Mouse (Mus musculus): ENCODE data around the gene Wbp11. TPM values are rescaled to one million over a fixed set of nuclear protein-coding genes. Genes with fewer than 3 reads are reported as not detected.

The Wbp11 gene
- 31.3 and 32.2 TPM in 2 replicates for polyA plus RNA-seq (2012; rRNA removed)

- TF ChIP-seq POLR2A (IDR thresholded peaks at IDR 0.05; ENCODE audit: borderline replicate concordance, extremely low read depth, low read depth, low read length) (peak; percentile 78; the same call in 1 of the 2 replicates), CTCF (IDR thresholded peaks at IDR 0.05; ENCODE audit: insufficient read depth, low read length) (peak; percentile 25; the same call in 1 of the 2 replicates)
- Histone ChIP-seq H3K4me3 (replicated peaks; ENCODE audit: extremely low read depth, low read depth, low read length) (peak within 1 kb of the TSS; percentile 85), H3K4me1 (ENCODE audit: control insufficient read depth, insufficient read depth, low read length) (peaks cover 3% of the 10 kb centered on the region)
- DNase-seq = peak; percentile 94
- 1% methylated on average over 45 of the region's 45 CpGs for whole genome bisulfite sequencing
These were observed at the start of gene Wbp11 for GRCm38 (mm10) chr6:136827881-136828561. TSS of gene Wbp11 (minus strand) at chr6:136828233.

GRCm38 (mm10) chr6:136875670-136876069 is 47.6 kb upstream of the Wbp11 start, which contains the start of gene Mgp:
TSS of gene Mgp (minus strand) at chr6:136875823.
- H3K4me1 ChIP-seq (ENCODE audit: control insufficient read depth, insufficient read depth, low read length) = no peaks in the 10 kb centered on the region
- TF ChIP-seq POLR2A (IDR thresholded peaks at IDR 0.05; ENCODE audit: borderline replicate concordance, extremely low read depth, low read depth, low read length) (peak; percentile 98), CTCF (IDR thresholded peaks at IDR 0.05; ENCODE audit: insufficient read depth, low read length) (no peak)
- H3K4me3 ChIP-seq (replicated peaks; ENCODE audit: extremely low read depth, low read depth, low read length) = peak within 1 kb of the TSS; percentile 66
- peak; percentile 26 for DNase-seq
- WGBS = 25% methylated on average over 9 of the region's 9 CpGs

- Histone ChIP-seq H3K4me3 (replicated peaks; ENCODE audit: extremely low read depth, low read depth, low read length) (peak overlapping the region; percentile 66), H3K4me1 (ENCODE audit: control insufficient read depth, insufficient read depth, low read length) (no peaks in the 10 kb centered on the region)
- peak; percentile 46; the same call in 1 of the 2 replicates for TF ChIP-seq POLR2A (IDR thresholded peaks at IDR 0.05; ENCODE audit: borderline replicate concordance, extremely low read depth, low read depth, low read length)
- no peak for TF ChIP-seq CTCF (IDR thresholded peaks at IDR 0.05; ENCODE audit: insufficient read depth, low read length)
- 14% methylated on average over 8 of the region's 8 CpGs for WGBS
- no peak for DNase-seq
These were observed 46.6 kb upstream of the Wbp11 start for GRCm38 (mm10) chr6:136874599-136874998.

GRCm38 (mm10) chr6:136868921-136869320 is 40.9 kb upstream of the Wbp11 start:
- TF ChIP-seq CTCF (IDR thresholded peaks at IDR 0.05; ENCODE audit: insufficient read depth, low read length) (no peak), POLR2A (IDR thresholded peaks at IDR 0.05; ENCODE audit: borderline replicate concordance, extremely low read depth, low read depth, low read length) (no peak)
- no peak overlapping the region for H3K4me3 ChIP-seq (replicated peaks; ENCODE audit: extremely low read depth, low read depth, low read length)
- 54% methylated on average over 5 of the region's 5 CpGs for whole genome bisulfite sequencing
- no peaks in the 10 kb centered on the region for H3K4me1 ChIP-seq (ENCODE audit: control insufficient read depth, insufficient read depth, low read length)
- DNase-seq = no peak

- DNase-seq = no peak
- Histone ChIP-seq H3K4me1 (ENCODE audit: control insufficient read depth, insufficient read depth, low read length) (no peaks in the 10 kb centered on the region), H3K4me3 (replicated peaks; ENCODE audit: extremely low read depth, low read depth, low read length) (no peak overlapping the region)
- TF ChIP-seq CTCF (IDR thresholded peaks at IDR 0.05; ENCODE audit: insufficient read depth, low read length) (no peak), POLR2A (IDR thresholded peaks at IDR 0.05; ENCODE audit: borderline replicate concordance, extremely low read depth, low read depth, low read length) (no peak)
- 62% methylated on average over 4 of the region's 4 CpGs for WGBS
These were observed 38.1 kb upstream of the Wbp11 start for GRCm38 (mm10) chr6:136866150-136866549.

GRCm38 (mm10) chr6:136865360-136865759 is 37.3 kb upstream of the Wbp11 start:
- WGBS = 90% methylated on average over 5 of the region's 5 CpGs
- Histone ChIP-seq H3K4me3 (replicated peaks; ENCODE audit: extremely low read depth, low read depth, low read length) (no peak overlapping the region), H3K4me1 (ENCODE audit: control insufficient read depth, insufficient read depth, low read length) (no peaks in the 10 kb centered on the region)
- DNase-seq = no peak
- TF ChIP-seq POLR2A (IDR thresholded peaks at IDR 0.05; ENCODE audit: borderline replicate concordance, extremely low read depth, low read depth, low read length) = no peak
- no peak for TF ChIP-seq CTCF (IDR thresholded peaks at IDR 0.05; ENCODE audit: insufficient read depth, low read length)

- H3K4me1 ChIP-seq (ENCODE audit: control insufficient read depth, insufficient read depth, low read length) = peaks cover 8% of the 10 kb centered on the region
- no peak for DNase-seq
- TF ChIP-seq CTCF (IDR thresholded peaks at IDR 0.05; ENCODE audit: insufficient read depth, low read length) = peak; percentile 18; the same call in 1 of the 2 replicates
- no peak for TF ChIP-seq POLR2A (IDR thresholded peaks at IDR 0.05; ENCODE audit: borderline replicate concordance, extremely low read depth, low read depth, low read length)
- no peak overlapping the region for H3K4me3 ChIP-seq (replicated peaks; ENCODE audit: extremely low read depth, low read depth, low read length)
- WGBS = 22% methylated on average over 9 of the region's 9 CpGs
These were observed 33.0 kb upstream of the Wbp11 start for GRCm38 (mm10) chr6:136861020-136861419.

- 41% methylated on average over 8 of the region's 8 CpGs for WGBS
- no peak for TF ChIP-seq CTCF (IDR thresholded peaks at IDR 0.05; ENCODE audit: insufficient read depth, low read length)
- TF ChIP-seq POLR2A (IDR thresholded peaks at IDR 0.05; ENCODE audit: borderline replicate concordance, extremely low read depth, low read depth, low read length) = no peak
- DNase-seq = no peak
These were observed 30.4 kb upstream of the Wbp11 start for GRCm38 (mm10) chr6:136858420-136858819.

GRCm38 (mm10) chr6:136857873-136858260 is 29.8 kb upstream of the Wbp11 start:
- peak overlapping the region; percentile 59 for H3K4me3 ChIP-seq (replicated peaks; ENCODE audit: extremely low read depth, low read depth, low read length)
- H3K4me1 ChIP-seq (ENCODE audit: control insufficient read depth, insufficient read depth, low read length) = peaks cover 8% of the 10 kb centered on the region
- no peak for TF ChIP-seq CTCF (IDR thresholded peaks at IDR 0.05; ENCODE audit: insufficient read depth, low read length)
- TF ChIP-seq POLR2A (IDR thresholded peaks at IDR 0.05; ENCODE audit: borderline replicate concordance, extremely low read depth, low read depth, low read length) = no peak
- peak; percentile 15 for DNase-seq
- WGBS = 7% methylated on average over 11 of the region's 11 CpGs

More at GRCm38 (mm10) chr6:136858420-136858819, 30.4 kb upstream of the Wbp11 start:
- peaks cover 8% of the 10 kb centered on the region for H3K4me1 ChIP-seq (ENCODE audit: control insufficient read depth, insufficient read depth, low read length)
- no peak overlapping the region for H3K4me3 ChIP-seq (replicated peaks; ENCODE audit: extremely low read depth, low read depth, low read length)
